Mouse (Mus musculus): ENCODE measurements around the gene Nog. TPM values are rescaled to one million over a fixed set of nuclear protein-coding genes. Genes with fewer than 3 reads are reported as not detected.

Gene Nog
- polyA plus RNA-seq, 1 experiment from 2014 or later = 1.7 TPM

- under 1% methylated on average over 38 of the region's 51 CpGs for WGBS
- Histone ChIP-seq H3K9me3 (ENCODE audit: control insufficient read depth, low read length) (no peaks in the 10 kb centered on the region), H3K27me3 (replicated peaks; ENCODE audit: control insufficient read depth, insufficient read depth, low read length) (no peaks in the 10 kb centered on the region), H3K4me2 (ENCODE audit: low read length) (peak overlapping the region; percentile 91), H3K9ac (replicated peaks; ENCODE audit: low read depth, low read length) (peak overlapping the region; percentile 54), H3K4me1 (replicated peaks; ENCODE audit: control insufficient read depth, insufficient read depth, low read length) (peaks cover 40% of the 10 kb centered on the region), H3K36me3 (ENCODE audit: control insufficient read depth, insufficient read depth) (no peaks in the 10 kb centered on the region), H3K27ac (ENCODE audit: low read length) (peak overlapping the region; percentile 58), H3K4me3 (replicated peaks; ENCODE audit: low read length) (peak overlapping the region; percentile 50)
- ATAC-seq = peak; percentile 45
Measured at GRCm38 (mm10) chr11:89298285-89299010, 3.7 kb downstream of the Nog start.

GRCm38 (mm10) chr11:89297521-89297920, 4.6 kb downstream of the Nog start:
- H3K9ac ChIP-seq (replicated peaks; ENCODE audit: low read depth, low read length) = no peak overlapping the region
- no peaks in the 10 kb centered on the region for H3K36me3 ChIP-seq (ENCODE audit: control insufficient read depth, insufficient read depth)
- H3K27me3 ChIP-seq (replicated peaks; ENCODE audit: control insufficient read depth, insufficient read depth, low read length) = no peaks in the 10 kb centered on the region
- H3K9me3 ChIP-seq (ENCODE audit: control insufficient read depth, low read length) = no peaks in the 10 kb centered on the region
- WGBS = 24% methylated on average over 5 of the region's 5 CpGs
- no peak overlapping the region for H3K4me3 ChIP-seq (replicated peaks; ENCODE audit: low read length)
- H3K27ac ChIP-seq (ENCODE audit: low read length) = no peak overlapping the region
- ATAC-seq = no peak
- peaks cover 37% of the 10 kb centered on the region for H3K4me1 ChIP-seq (replicated peaks; ENCODE audit: control insufficient read depth, insufficient read depth, low read length)
- H3K4me2 ChIP-seq (ENCODE audit: low read length) = no peak overlapping the region

- Histone ChIP-seq H3K9me3 (ENCODE audit: control insufficient read depth, low read length) (no peaks in the 10 kb centered on the region), H3K36me3 (ENCODE audit: control insufficient read depth, insufficient read depth) (no peaks in the 10 kb centered on the region), H3K4me3 (replicated peaks; ENCODE audit: low read length) (no peak overlapping the region), H3K9ac (replicated peaks; ENCODE audit: low read depth, low read length) (no peak overlapping the region), H3K4me2 (ENCODE audit: low read length) (no peak overlapping the region), H3K27me3 (replicated peaks; ENCODE audit: control insufficient read depth, insufficient read depth, low read length) (no peaks in the 10 kb centered on the region), H3K27ac (ENCODE audit: low read length) (no peak overlapping the region), H3K4me1 (replicated peaks; ENCODE audit: control insufficient read depth, insufficient read depth, low read length) (no peaks in the 10 kb centered on the region)
- 81% methylated on average over 13 of the region's 13 CpGs for WGBS
- no peak for ATAC-seq
Measured at GRCm38 (mm10) chr11:89269809-89270361, 32.2 kb downstream of the Nog start.

GRCm38 (mm10) chr11:89267520-89267919, 34.6 kb downstream of the Nog start:
- H3K9me3 ChIP-seq (ENCODE audit: control insufficient read depth, low read length) = no peaks in the 10 kb centered on the region
- 95% methylated on average over 3 of the region's 3 CpGs for WGBS
- H3K4me3 ChIP-seq (replicated peaks; ENCODE audit: low read length) = no peak overlapping the region
- H3K4me2 ChIP-seq (ENCODE audit: low read length) = no peak overlapping the region
- H3K36me3 ChIP-seq (ENCODE audit: control insufficient read depth, insufficient read depth) = no peaks in the 10 kb centered on the region
- ATAC-seq = no peak
- H3K9ac ChIP-seq (replicated peaks; ENCODE audit: low read depth, low read length) = no peak overlapping the region
- peaks cover 6% of the 10 kb centered on the region for H3K4me1 ChIP-seq (replicated peaks; ENCODE audit: control insufficient read depth, insufficient read depth, low read length)
- no peak overlapping the region for H3K27ac ChIP-seq (ENCODE audit: low read length)
- H3K27me3 ChIP-seq (replicated peaks; ENCODE audit: control insufficient read depth, insufficient read depth, low read length) = no peaks in the 10 kb centered on the region

- H3K27ac ChIP-seq (ENCODE audit: low read length) = no peak overlapping the region
- no peaks in the 10 kb centered on the region for H3K9me3 ChIP-seq (ENCODE audit: control insufficient read depth, low read length)
- H3K4me3 ChIP-seq (replicated peaks; ENCODE audit: low read length) = no peak overlapping the region
- WGBS = 65% methylated on average over 4 of the region's 4 CpGs
- no peaks in the 10 kb centered on the region for H3K36me3 ChIP-seq (ENCODE audit: control insufficient read depth, insufficient read depth)
- no peak overlapping the region for H3K4me2 ChIP-seq (ENCODE audit: low read length)
- no peak overlapping the region for H3K9ac ChIP-seq (replicated peaks; ENCODE audit: low read depth, low read length)
- no peaks in the 10 kb centered on the region for H3K27me3 ChIP-seq (replicated peaks; ENCODE audit: control insufficient read depth, insufficient read depth, low read length)
- ATAC-seq = no peak
- H3K4me1 ChIP-seq (replicated peaks; ENCODE audit: control insufficient read depth, insufficient read depth, low read length) = peaks cover 6% of the 10 kb centered on the region
Measured at GRCm38 (mm10) chr11:89265080-89265479, 37.1 kb downstream of the Nog start.

GRCm38 (mm10) chr11:89259338-89259915, 42.7 kb downstream of the Nog start:
- 11% methylated on average over 7 of the region's 7 CpGs for WGBS
- peak; percentile 90 for ATAC-seq
- H3K9me3 ChIP-seq (ENCODE audit: control insufficient read depth, low read length) = no peaks in the 10 kb centered on the region
- no peak overlapping the region for H3K27ac ChIP-seq (ENCODE audit: low read length)
- H3K4me1 ChIP-seq (replicated peaks; ENCODE audit: control insufficient read depth, insufficient read depth, low read length) = peaks cover 20% of the 10 kb centered on the region
- H3K4me3 ChIP-seq (replicated peaks; ENCODE audit: low read length) = no peak overlapping the region
- no peaks in the 10 kb centered on the region for H3K27me3 ChIP-seq (replicated peaks; ENCODE audit: control insufficient read depth, insufficient read depth, low read length)
- H3K9ac ChIP-seq (replicated peaks; ENCODE audit: low read depth, low read length) = no peak overlapping the region
- H3K36me3 ChIP-seq (ENCODE audit: control insufficient read depth, insufficient read depth) = no peaks in the 10 kb centered on the region
- H3K4me2 ChIP-seq (ENCODE audit: low read length) = no peak overlapping the region

- Histone ChIP-seq H3K27ac (ENCODE audit: low read length) (no peak overlapping the region), H3K36me3 (ENCODE audit: control insufficient read depth, insufficient read depth) (no peaks in the 10 kb centered on the region), H3K4me3 (replicated peaks; ENCODE audit: low read length) (no peak overlapping the region), H3K4me1 (replicated peaks; ENCODE audit: control insufficient read depth, insufficient read depth, low read length) (peaks cover 14% of the 10 kb centered on the region; the same call in 1 of the 2 replicates), H3K9ac (replicated peaks; ENCODE audit: low read depth, low read length) (no peak overlapping the region), H3K4me2 (ENCODE audit: low read length) (no peak overlapping the region), H3K27me3 (replicated peaks; ENCODE audit: control insufficient read depth, insufficient read depth, low read length) (no peaks in the 10 kb centered on the region), H3K9me3 (ENCODE audit: control insufficient read depth, low read length) (no peaks in the 10 kb centered on the region)
- ATAC-seq = peak; percentile 67
- WGBS = 36% methylated on average over 2 of the region's 2 CpGs
Measured at GRCm38 (mm10) chr11:89257893-89258292, 44.2 kb downstream of the Nog start.

GRCm38 (mm10) chr11:89253973-89254372, 48.2 kb downstream of the Nog start:
- Histone ChIP-seq H3K27me3 (replicated peaks; ENCODE audit: control insufficient read depth, insufficient read depth, low read length) (no peaks in the 10 kb centered on the region), H3K4me2 (ENCODE audit: low read length) (no peak overlapping the region), H3K9me3 (ENCODE audit: control insufficient read depth, low read length) (no peaks in the 10 kb centered on the region), H3K9ac (replicated peaks; ENCODE audit: low read depth, low read length) (no peak overlapping the region), H3K4me3 (replicated peaks; ENCODE audit: low read length) (no peak overlapping the region), H3K4me1 (replicated peaks; ENCODE audit: control insufficient read depth, insufficient read depth, low read length) (peaks cover 8% of the 10 kb centered on the region; the same call in 1 of the 2 replicates), H3K27ac (ENCODE audit: low read length) (no peak overlapping the region), H3K36me3 (ENCODE audit: control insufficient read depth, insufficient read depth) (no peaks in the 10 kb centered on the region)
- 83% methylated on average over 13 of the region's 13 CpGs for WGBS
- no peak for ATAC-seq
